7 mouse cellular contexts compared by ENCODE assay signal in the genomic region with DNA sequence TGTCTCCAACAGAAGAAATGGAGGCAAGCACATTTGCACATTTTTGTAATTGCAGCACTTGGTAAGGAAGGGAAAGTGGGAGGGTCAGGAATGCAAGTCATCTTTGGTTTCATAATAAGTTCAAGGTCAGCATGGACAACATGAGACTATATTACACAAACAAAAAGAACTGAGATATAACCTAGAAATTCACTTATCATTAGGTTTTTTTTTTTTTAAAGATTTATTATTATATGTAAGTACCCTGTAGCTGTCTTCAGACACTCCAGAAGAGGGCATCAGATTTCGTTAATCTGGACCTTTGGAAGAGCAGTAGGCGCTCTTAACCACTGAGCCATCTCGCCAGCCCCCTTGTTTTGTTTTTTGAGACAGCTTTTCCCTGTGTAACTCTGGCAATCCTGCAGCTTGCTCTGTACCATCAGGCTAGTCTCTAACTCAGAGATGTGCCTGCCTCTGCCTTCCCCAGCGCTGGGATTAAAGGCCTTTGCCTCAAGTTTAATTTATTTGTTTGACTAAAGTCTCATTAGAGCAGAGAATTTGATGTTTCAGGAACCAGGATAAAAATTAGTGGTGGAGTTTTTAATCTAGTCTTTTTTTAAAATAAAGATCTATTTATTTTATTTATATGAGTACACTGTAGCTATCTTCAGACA. TPM values are rescaled to one million over a fixed set of nuclear protein-coding genes. Genes with fewer than 3 reads are reported as not detected.
DNase-seq lines count a peak whose midpoint lies in the region; ATAC-seq and TF ChIP-seq lines count a peak whose summit lies in the region.

No protein-coding gene starts in this region.

- H3K9ac ChIP-seq in lung, postnatal 0 days (replicated peaks; ENCODE audit: low read depth): no peak overlapping the region
- peak overlapping the region; percentile 99; the same call in 1 of the 2 replicates for H3K9ac ChIP-seq in embryonic facial prominence, embryonic 14.5 days (ENCODE audit: low read depth, low read length)
- peak overlapping the region; percentile 98; the same call in 1 of the 2 replicates for H3K9ac ChIP-seq in limb, embryonic 13.5 days
- no peak overlapping the region for H3K9ac ChIP-seq in stomach, embryonic 16.5 days (ENCODE audit: low read length)

- no peak for ATAC-seq in lung, postnatal 0 days
- ATAC-seq in embryonic facial prominence, embryonic 14.5 days (ENCODE audit: low read depth): no peak
- ATAC-seq in limb, embryonic 13.5 days (ENCODE audit: low FRiP score, low read depth): no peak
- ATAC-seq in stomach, embryonic 16.5 days (ENCODE audit: insufficient read depth, low FRiP score): no peak

- H3K9me3 ChIP-seq in lung, postnatal 0 days (ENCODE audit: low read length): no peaks in the 10 kb centered on the region
- no peaks in the 10 kb centered on the region for H3K9me3 ChIP-seq in embryonic facial prominence, embryonic 14.5 days (ENCODE audit: control insufficient read depth, low read length)
- H3K9me3 ChIP-seq in limb, embryonic 13.5 days: no peaks in the 10 kb centered on the region
- no peaks in the 10 kb centered on the region for H3K9me3 ChIP-seq in stomach, embryonic 16.5 days (replicated peaks; ENCODE audit: control insufficient read depth, low read length)

- no peaks in the 10 kb centered on the region for H3K27me3 ChIP-seq in lung, postnatal 0 days (replicated peaks; ENCODE audit: insufficient read depth, low read length)
- no peaks in the 10 kb centered on the region for H3K27me3 ChIP-seq in embryonic facial prominence, embryonic 14.5 days (replicated peaks; ENCODE audit: control insufficient read depth, insufficient read depth, low read length)
- H3K27me3 ChIP-seq in limb, embryonic 13.5 days: 0 out of 2 replicates have a peak, but pooled peaks cover 3% of the 10 kb centered on the region
- H3K27me3 ChIP-seq in stomach, embryonic 16.5 days (ENCODE audit: control insufficient read depth, insufficient read depth, low read length): no peaks in the 10 kb centered on the region

- TF ChIP-seq EP300 in lung, postnatal 0 days (IDR thresholded peaks at IDR 0.05): no peak

- H3K27ac ChIP-seq in lung, postnatal 0 days (ENCODE audit: low read length): no peak overlapping the region
- H3K27ac ChIP-seq in embryonic facial prominence, embryonic 14.5 days (replicated peaks; ENCODE audit: low read depth, low read length): peak overlapping the region; percentile 99
- peak overlapping the region; percentile 98; the same call in 1 of the 2 replicates for H3K27ac ChIP-seq in limb, embryonic 13.5 days
- H3K27ac ChIP-seq in stomach, embryonic 16.5 days (ENCODE audit: low read length): peak overlapping the region; percentile 99

- peak overlapping the region; percentile 81; the same call in 1 of the 2 replicates for H3K4me2 ChIP-seq in lung, postnatal 0 days (replicated peaks; ENCODE audit: low read depth, low read length)
- peak overlapping the region; percentile 90 for H3K4me2 ChIP-seq in embryonic facial prominence, embryonic 14.5 days (ENCODE audit: low read depth, low read length)
- peak overlapping the region; percentile 64 for H3K4me2 ChIP-seq in limb, embryonic 13.5 days (replicated peaks)
- peak overlapping the region; percentile 78 for H3K4me2 ChIP-seq in stomach, embryonic 16.5 days (ENCODE audit: low read depth, low read length)

- DNase-seq in lung, postnatal 0 days (ENCODE audit: low spot score): no peak
- no peak for DNase-seq in lung, postnatal 10 days
- DNase-seq in embryonic facial prominence, embryonic 14.5 days (ENCODE audit: low spot score): no peak
- DNase-seq in left cerebral cortex, postnatal 25 days (ENCODE audit: low spot score in 2 of 2): no peak
- no peak for DNase-seq in embryo, embryonic 11 days

- no peak for TF ChIP-seq CTCF in lung, postnatal 0 days (IDR thresholded peaks at IDR 0.05)

- H3K4me1 ChIP-seq in lung, postnatal 0 days (ENCODE audit: insufficient read depth, low read depth, low read length): peaks cover 4% of the 10 kb centered on the region; the same call in 1 of the 2 replicates
- 0 out of 2 replicates have a peak, but pooled peaks cover 10% of the 10 kb centered on the region for H3K4me1 ChIP-seq in embryonic facial prominence, embryonic 14.5 days (ENCODE audit: control insufficient read depth, insufficient read depth, low read length)
- peaks cover 13% of the 10 kb centered on the region for H3K4me1 ChIP-seq in limb, embryonic 13.5 days
- peaks cover 10% of the 10 kb centered on the region; the same call in 1 of the 2 replicates for H3K4me1 ChIP-seq in stomach, embryonic 16.5 days (ENCODE audit: control insufficient read depth, insufficient read depth, low read length)

- no peaks in the 10 kb centered on the region; the same call in 1 of the 2 replicates for H3K36me3 ChIP-seq in lung, postnatal 0 days (ENCODE audit: insufficient read depth, low read length)
- H3K36me3 ChIP-seq in embryonic facial prominence, embryonic 14.5 days (ENCODE audit: control insufficient read depth, insufficient read depth, low read length): peaks cover 20% of the 10 kb centered on the region
- peaks cover 9% of the 10 kb centered on the region for H3K36me3 ChIP-seq in limb, embryonic 13.5 days
- H3K36me3 ChIP-seq in stomach, embryonic 16.5 days (ENCODE audit: control insufficient read depth, insufficient read depth, low read length): no peaks in the 10 kb centered on the region; the same call in 1 of the 2 replicates

- 58% methylated on average over 4 of the region's 4 CpGs for WGBS in lung, postnatal 0 days
- 51% methylated on average over 4 of the region's 4 CpGs for WGBS in embryonic facial prominence, embryonic 14.5 days
- WGBS in limb, embryonic 13.5 days: 53% methylated on average over 4 of the region's 4 CpGs
- WGBS in stomach, embryonic 16.5 days: 53% methylated on average over 4 of the region's 4 CpGs

- intact Hi-C loops in left cerebral cortex, postnatal 25 days (cut with DNase I): loop anchor here (1.0 to 10.0 kb wide), 2 partner anchors 8 to 953 kb away; a partner anchor contains a TSS

- peak overlapping the region; percentile 85 for H3K4me3 ChIP-seq in lung, postnatal 0 days (ENCODE audit: low read depth, low read length)
- peak overlapping the region; percentile 97 for H3K4me3 ChIP-seq in embryonic facial prominence, embryonic 14.5 days (ENCODE audit: low read depth, low read length)
- peak overlapping the region; percentile 94 for H3K4me3 ChIP-seq in limb, embryonic 13.5 days
- peak overlapping the region; percentile 99 for H3K4me3 ChIP-seq in stomach, embryonic 16.5 days (replicated peaks; ENCODE audit: low read length)

RNA-seq across cellular contexts. Expression of a gene that starts 0.7 kb away (rescaled TPM):
- polyA plus RNA-seq in lung, postnatal 0 days (2015; fragmentation: Nextera tagmentation; extraction: Ambion mirVana): 42.2 and 46.6 TPM in 2 replicates
- 77.8 and 83.3 TPM in 2 replicates for polyA plus RNA-seq in embryonic facial prominence, embryonic 14.5 days (2014; fragmentation: Nextera tagmentation; extraction: Ambion mirVana)
- 127 and 129 TPM in 2 replicates for polyA plus RNA-seq in limb, embryonic 13.5 days (2015; fragmentation: Nextera tagmentation; extraction: Ambion mirVana)
- polyA plus RNA-seq in stomach, embryonic 16.5 days (2015; fragmentation: Nextera tagmentation; extraction: Ambion mirVana): 80.5 and 84.3 TPM in 2 replicates
- 10 to 100 TPM; 78.1 to 84.7 TPM for total RNA-seq in left cerebral cortex, postnatal 25 days (2021)

RNA-seq across cellular contexts. Expression of a gene that starts 8.0 kb away (rescaled TPM):
- polyA plus RNA-seq in lung, postnatal 0 days (2015; fragmentation: Nextera tagmentation; extraction: Ambion mirVana): 71.2 and 71.8 TPM in 2 replicates
- polyA plus RNA-seq in embryonic facial prominence, embryonic 14.5 days (2014; fragmentation: Nextera tagmentation; extraction: Ambion mirVana): 39.4 and 42.3 TPM in 2 replicates
- polyA plus RNA-seq in limb, embryonic 13.5 days (2015; fragmentation: Nextera tagmentation; extraction: Ambion mirVana): 44.0 and 44.7 TPM in 2 replicates
- polyA plus RNA-seq in stomach, embryonic 16.5 days (2015; fragmentation: Nextera tagmentation; extraction: Ambion mirVana): 89.0 and 101 TPM in 2 replicates
- 10 to 100 TPM; 13.9 to 14.2 TPM for total RNA-seq in left cerebral cortex, postnatal 25 days (2021)

RNA-seq across cellular contexts. Expression of a gene that starts 44.4 kb away (rescaled TPM):
- polyA plus RNA-seq in lung, postnatal 0 days (2015; fragmentation: Nextera tagmentation; extraction: Ambion mirVana): 22.9 and 23.8 TPM in 2 replicates
- polyA plus RNA-seq in embryonic facial prominence, embryonic 14.5 days (2014; fragmentation: Nextera tagmentation; extraction: Ambion mirVana): 34.0 and 39.2 TPM in 2 replicates
- 7.1 and 8.1 TPM in 2 replicates for polyA plus RNA-seq in limb, embryonic 13.5 days (2015; fragmentation: Nextera tagmentation; extraction: Ambion mirVana)
- polyA plus RNA-seq in stomach, embryonic 16.5 days (2015; fragmentation: Nextera tagmentation; extraction: Ambion mirVana): 24.0 and 25.9 TPM in 2 replicates
- 100 to 1,000 TPM; 103 to 107 TPM for total RNA-seq in left cerebral cortex, postnatal 25 days (2021)

RNA-seq across cellular contexts. Expression of a gene that starts 49.3 kb away (rescaled TPM):
- 11.8 and 12.0 TPM in 2 replicates for polyA plus RNA-seq in lung, postnatal 0 days (2015; fragmentation: Nextera tagmentation; extraction: Ambion mirVana)
- 8.5 and 13.2 TPM in 2 replicates for polyA plus RNA-seq in embryonic facial prominence, embryonic 14.5 days (2014; fragmentation: Nextera tagmentation; extraction: Ambion mirVana)
- 7.0 and 7.8 TPM in 2 replicates for polyA plus RNA-seq in limb, embryonic 13.5 days (2015; fragmentation: Nextera tagmentation; extraction: Ambion mirVana)
- polyA plus RNA-seq in stomach, embryonic 16.5 days (2015; fragmentation: Nextera tagmentation; extraction: Ambion mirVana): 40.3 and 42.7 TPM in 2 replicates
- total RNA-seq in left cerebral cortex, postnatal 25 days (2021): 10 to 100 TPM; 36.6 to 43.5 TPM

RNA-seq across cellular contexts. Expression of a gene that starts 53.1 kb away (rescaled TPM):
- polyA plus RNA-seq in lung, postnatal 0 days (2015; fragmentation: Nextera tagmentation; extraction: Ambion mirVana): 0.40 and 0.49 TPM in 2 replicates
- 0.43 and 0.85 TPM in 2 replicates for polyA plus RNA-seq in embryonic facial prominence, embryonic 14.5 days (2014; fragmentation: Nextera tagmentation; extraction: Ambion mirVana)
- polyA plus RNA-seq in limb, embryonic 13.5 days (2015; fragmentation: Nextera tagmentation; extraction: Ambion mirVana): 0.25 and 0.91 TPM in 2 replicates
- polyA plus RNA-seq in stomach, embryonic 16.5 days (2015; fragmentation: Nextera tagmentation; extraction: Ambion mirVana): 192 and 218 TPM in 2 replicates
- total RNA-seq in left cerebral cortex, postnatal 25 days (2021): under 1 TPM; 0.32 to 0.73 TPM

Comparison
In these comparisons a context has a peak if more than half of its experiments do, and no peak if none do; other contexts are left out.
1. H3K9ac ChIP-seq: peak in embryonic facial prominence, embryonic 14.5 days (single experiment) and limb, embryonic 13.5 days (single experiment); none in lung, postnatal 0 days (single experiment) and stomach, embryonic 16.5 days (single experiment).
2. Peak in every context shown above with its lines, with median percentiles within 50 percentile points of each other: H3K4me2 ChIP-seq and H3K4me3 ChIP-seq.